Mouse (Mus musculus): ENCODE measurements at regions not wholly inside any gene's neighbourhood (a gene's known extent, or its start where the extent isn't known, plus 50 kb on each side); places are given as distances from the start of the nearest gene placed in this dataset.

DNA sequence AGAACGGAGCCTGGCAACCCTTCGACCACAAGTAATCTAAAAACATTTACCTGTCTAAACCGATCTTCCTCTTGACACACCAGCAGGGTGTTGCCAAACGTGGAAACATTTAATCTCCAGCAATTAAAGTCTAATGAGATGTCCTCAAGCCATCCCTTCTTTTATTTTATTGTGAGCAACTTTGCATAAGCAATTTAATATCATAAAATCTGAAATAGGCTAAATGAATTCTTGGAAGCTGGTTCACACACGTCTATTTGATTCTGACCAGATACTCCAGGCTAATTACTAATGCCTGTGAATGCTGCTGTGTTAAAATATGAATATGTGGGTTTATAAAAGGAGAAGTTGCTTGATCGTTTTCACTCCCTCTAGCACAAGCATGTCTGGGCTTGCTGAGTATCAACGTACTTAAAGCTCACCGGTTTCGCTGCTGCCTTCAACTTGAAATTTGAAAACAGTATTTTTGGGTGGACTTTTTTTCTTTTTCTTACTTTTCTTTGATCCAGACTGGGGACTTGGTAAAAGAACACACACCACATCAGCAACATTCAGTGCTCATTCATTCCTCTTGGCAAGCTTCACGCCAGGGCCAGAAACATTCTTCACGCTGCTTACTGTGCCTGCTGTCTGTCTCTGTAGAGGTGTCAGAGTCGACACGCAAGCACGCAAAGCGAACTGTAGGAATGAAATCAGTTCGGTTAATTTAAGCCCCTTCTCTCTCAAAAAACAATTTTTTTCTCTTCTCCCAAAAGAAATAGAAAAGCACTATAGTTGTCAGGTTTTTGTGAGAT lies 194.4 kb downstream of the Npr3 start:
- no peak for DNase-seq (ENCODE audit: low spot score)

DNA sequence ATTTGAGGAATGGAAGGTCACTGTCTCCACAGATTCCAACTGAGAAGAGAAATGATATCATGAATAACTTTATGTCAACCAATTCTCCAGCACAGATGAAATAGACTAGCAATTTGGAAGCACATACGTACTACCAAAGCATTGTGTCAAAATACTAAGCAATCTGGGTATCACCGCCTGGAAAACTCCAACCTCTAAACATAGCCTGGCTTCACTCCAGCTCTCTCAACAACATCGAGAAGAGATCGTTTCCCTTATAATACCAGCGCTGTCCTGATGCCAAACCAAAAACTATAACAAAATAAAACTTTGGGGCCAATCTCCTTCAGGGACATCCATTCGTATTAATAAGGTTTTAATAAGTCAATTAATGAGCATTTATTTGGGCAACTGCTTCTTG lies 205.8 kb downstream of the Npr3 start:
- no peak for DNase-seq (ENCODE audit: low spot score)

DNA sequence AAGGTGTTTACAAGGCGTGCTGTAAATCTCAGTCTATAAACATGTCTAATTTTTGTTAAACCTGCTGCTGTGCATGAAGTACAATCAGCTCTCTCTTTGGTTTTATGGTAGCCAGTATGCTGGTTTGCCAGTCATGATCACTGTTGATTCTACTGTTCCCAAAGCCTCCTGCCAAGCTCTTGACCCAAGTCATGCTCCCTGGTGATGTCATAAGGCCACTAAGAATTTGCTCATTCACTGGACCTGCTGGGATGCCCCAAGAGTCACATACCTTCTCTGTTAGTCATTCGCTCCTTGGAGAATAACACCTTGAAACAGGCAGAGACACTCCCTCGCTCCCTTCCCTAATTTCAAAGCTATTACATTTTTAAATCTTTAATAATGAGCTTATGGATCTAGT lies 207.2 kb downstream of the Npr3 start:
- DNase-seq (ENCODE audit: low spot score): no peak

DNA sequence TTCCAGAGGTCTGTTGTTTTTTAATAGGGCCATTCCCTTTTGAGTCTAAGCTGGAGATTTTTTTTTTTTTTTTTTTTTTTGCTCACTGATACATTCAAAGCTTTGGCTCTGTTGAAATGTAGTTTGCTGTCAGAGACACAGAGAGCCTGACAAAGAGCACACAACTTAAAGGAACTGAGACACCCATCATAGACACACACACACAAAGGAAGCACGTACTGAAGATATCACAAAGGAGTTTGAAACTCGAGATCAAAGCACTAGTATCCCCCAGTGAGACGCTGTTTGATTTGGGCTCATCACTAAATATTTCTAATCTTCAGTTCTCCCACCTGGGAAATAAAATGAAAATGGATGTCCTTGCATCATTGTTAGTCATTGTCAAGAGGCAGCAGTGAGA lies 210.0 kb downstream of the Npr3 start:
- no peak for DNase-seq (ENCODE audit: low spot score)

DNA sequence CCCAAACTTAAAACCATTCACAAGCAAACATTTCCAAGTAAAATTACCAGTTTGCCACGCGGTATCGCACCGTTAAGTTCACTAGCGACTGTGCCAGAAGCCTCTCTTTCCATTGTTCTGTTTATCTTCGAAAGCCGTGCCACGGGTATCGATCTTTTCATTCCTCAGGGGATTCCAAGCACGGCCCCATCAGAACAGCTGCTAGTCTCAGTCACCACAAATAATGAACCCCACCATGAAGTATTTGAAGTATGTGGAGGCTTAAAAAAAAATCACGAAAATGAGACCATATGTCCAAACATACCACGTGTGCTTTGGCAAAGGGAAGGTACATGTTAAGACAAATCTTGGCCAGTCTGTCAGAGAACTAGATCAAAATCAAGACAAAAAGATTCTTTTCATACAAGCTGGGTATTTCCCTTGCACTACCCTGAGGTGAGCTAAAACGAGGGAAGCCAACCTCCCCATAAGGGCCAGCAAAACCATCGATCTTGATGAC lies 213.3 kb downstream of the Npr3 start:
- no peak for DNase-seq (ENCODE audit: low spot score)

DNA sequence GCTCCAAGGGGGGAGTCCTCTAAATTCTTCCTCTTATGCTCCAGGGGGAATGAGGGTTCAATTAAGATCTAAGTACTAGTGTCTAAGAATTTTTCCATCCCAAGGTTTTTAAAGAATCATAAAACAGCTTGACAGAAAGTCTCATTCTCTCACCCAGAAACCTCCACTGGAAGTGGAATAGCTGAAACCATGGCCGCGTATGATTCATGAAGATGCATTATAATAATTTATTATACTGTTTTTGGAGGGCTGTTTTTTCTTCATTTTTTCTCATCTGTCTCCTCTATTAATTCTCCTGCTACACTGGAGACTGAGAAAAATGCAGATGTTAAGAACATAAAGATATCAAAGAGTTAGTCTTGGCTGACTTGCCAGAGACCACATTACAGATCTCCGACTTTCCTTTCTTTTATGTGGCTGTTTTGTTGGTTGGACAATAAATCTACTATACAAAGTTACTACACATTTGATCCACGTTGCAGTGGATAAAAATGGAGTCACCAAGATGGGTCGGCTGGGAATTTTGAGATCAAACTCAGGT lies 242.2 kb downstream of the Npr3 start:
- no peak for DNase-seq (ENCODE audit: low spot score)

DNA sequence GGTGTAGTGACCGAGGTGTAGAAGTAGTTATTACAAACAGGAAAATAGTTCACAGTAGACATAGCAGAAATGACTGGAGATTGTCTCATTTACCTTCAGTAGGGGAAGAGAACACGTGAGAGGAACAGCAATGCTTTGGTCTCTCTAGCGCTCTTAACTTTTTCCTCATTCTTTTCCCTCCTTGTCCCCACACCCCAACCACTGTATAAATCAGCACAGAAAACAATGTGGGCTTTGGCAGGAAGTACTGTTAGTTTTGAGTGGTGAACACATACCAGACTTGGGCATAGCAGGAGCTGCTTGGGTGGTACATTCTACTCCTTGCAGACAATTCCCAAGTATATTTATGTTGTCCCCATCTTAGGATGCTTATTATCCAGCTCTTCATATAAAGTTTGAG lies 251.9 kb downstream of the Npr3 start:
- no peak for DNase-seq (ENCODE audit: low spot score)

DNA sequence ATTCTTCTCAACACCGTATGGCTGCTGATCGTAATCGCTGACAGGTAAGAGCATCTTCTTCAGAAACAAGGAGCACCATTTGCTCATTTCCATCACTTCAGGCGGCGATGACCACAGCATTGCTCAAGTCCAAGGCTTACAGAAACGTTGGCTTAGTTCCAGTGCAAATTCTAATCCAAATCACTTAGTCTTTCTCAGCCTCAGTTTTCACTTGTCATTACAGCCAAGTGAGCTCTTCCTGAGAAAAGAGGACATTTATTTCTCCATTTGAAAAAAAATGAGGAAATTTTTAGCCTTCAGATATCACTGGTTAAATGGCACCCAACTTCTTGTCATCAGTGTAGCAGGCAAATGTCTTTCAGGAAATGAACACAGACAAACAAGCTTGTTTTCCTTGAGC lies 246.8 kb upstream of the Tars start:
- no peak for DNase-seq (ENCODE audit: low spot score)

DNA sequence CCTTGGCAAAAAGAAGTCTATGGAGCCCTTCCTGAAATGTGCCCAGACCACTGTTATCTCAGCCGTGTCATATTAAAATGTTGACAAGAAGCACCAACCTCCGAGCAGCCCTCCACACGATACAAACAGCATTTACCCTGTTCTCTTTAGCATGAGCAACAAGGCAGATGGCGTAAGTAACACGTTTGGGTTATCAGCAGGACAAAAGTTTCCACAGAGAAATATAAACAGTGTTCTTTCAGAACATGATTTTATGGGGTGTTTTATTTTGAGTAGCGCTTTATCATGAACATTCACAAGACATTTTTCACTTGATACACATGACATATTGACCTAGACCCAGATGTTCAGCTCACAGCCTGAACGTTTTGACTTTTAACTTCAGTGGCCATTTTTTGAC lies 245.3 kb upstream of the Tars start:
- no peak for DNase-seq (ENCODE audit: low spot score)

DNA sequence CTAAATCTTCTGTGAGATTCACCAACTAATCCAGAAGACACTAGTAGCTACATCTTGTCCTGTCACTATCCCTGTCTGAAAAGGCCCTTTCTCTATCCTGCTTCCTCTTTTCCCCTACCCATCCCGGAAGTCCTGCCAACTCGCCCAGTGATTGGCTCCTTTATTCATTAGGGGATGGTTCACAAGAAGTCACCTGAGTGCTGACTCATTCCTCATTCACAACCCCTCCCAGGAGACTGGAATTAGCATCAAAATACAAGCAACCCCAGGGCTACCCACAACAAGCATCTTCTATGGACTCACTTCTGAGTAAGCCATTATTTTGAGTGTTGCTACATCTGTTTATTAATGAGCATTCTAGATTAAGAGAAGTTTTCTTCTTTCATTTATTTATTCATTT lies 231.2 kb upstream of the Tars start:
- no peak for DNase-seq (ENCODE audit: low spot score)

DNA sequence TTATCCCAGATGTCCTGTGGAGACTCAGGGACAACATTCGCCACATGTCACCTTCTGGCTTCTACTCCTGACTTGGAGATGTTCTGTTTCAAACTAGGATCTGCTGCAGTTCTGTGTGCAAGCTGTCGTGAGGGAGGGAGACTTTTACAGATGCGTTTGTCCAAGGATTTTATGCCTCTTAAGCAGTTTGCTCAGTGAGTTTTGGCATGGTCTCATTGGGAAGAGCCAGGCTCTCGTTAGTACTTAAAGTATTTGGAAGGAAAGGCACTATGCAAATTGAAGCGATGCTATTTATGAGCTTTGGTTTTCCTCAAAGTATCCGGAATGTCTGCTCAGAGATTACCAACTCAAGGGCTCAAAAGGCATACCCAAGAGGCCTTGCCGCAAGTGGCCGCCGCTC lies 227.0 kb upstream of the Tars start:
- DNase-seq (ENCODE audit: low spot score): no peak

DNA sequence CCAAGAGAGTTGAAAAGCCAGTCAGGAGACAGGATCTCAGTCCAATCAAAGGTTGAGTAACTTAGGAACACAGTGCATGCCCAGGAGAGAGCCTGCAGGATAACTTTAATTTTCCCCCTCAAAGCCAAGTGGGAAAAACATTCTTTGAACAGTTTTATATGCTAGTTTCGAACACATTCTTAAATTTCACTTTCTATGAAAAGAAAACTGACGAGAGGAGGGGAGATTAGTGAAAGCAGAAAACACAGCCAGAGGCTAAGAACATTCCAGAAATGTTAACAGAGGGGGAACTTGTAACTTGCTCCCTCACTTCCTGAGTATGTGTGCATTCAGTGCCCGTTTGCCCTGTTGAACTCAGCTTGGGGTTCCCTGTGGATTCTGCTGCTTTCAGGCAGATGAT lies 213.0 kb upstream of the Tars start:
- no peak for DNase-seq (ENCODE audit: low spot score)

DNA sequence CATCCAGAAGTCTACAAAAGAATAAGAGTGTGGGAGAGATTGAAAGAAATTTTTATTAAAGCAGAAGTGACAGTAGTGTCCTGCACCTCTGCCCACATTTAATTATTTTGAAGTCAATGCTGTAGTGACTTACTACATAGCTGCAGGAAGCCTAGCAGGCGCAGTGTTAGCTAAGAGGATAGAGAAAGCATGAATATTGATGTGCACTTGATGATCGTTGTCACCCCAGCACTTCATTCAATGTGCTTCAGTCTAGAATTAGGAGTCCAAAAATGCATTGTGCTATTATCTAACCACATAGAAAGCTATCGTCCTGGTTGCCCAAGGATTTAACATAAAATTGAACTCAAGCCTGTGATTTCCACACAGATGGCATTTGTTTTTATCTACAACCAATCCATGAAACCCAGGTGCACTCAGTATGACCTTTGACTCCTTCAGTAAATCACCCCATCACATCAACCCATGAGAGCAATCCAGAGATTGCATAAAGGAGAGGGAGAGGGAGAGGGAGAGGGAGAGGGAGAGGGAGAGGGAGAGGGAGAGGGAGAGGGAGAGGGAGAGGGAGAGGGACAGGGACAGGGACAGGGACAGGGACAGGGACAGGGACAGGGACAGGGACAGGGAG lies 210.7 kb upstream of the Tars start:
- DNase-seq (ENCODE audit: low spot score): no peak

DNA sequence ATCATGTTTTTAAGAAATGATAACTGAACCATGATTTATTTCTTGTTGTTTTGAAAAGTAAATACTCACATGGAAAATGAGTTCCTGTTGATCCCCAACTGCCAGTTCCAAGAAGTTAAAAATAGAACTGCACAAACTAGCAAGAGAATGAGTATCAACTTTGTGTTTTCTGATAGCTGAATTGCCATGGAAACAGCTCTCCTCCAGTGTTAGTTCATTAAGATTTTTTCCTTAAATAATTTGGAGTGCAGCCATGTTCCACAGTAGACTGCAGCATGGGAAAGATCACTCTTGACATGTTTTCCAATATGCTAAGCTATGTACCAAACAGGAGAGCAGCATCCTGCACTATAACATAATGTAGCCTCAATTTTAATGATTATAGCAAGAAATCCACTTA lies 208.0 kb upstream of the Tars start:
- no peak for DNase-seq (ENCODE audit: low spot score)

DNA sequence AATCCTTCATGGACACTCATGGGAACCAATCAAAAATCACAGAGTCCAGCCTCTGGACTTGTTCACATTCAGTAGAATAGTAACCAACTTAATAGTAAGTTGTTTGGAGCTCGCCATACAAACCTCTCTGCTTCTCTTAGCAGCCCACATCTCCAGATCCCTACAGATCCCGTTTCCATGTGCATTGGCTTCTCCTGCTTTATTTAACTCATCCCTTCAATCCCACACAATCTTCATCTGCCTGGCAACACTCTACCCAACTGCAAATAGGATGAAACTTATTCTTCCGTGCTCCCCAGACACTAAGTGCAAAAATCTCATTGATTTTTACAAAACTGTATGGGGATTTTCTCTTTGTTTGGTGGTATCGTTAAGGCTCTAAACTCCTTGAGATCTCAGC lies 206.2 kb upstream of the Tars start:
- no peak for DNase-seq (ENCODE audit: low spot score)

DNA sequence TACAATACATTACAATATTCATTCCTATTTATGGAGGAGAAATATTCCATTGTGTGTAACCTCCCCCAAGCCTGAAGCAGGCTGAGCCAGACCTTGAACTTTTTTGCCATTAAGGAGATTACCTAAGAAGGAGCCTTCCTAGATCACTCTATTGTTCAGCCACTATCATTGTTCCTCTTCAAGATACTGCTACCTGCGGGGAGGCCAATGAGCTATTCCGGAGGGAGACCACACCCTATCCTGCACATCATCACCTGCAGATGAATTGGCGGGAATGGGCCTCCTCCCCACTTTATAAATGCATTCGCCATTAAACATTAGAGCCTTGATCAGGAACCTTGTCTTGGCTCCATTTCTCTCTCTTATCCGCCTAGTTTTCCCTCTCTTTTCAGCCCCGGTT lies 197.6 kb upstream of the Tars start:
- no peak for DNase-seq (ENCODE audit: low spot score)

DNA sequence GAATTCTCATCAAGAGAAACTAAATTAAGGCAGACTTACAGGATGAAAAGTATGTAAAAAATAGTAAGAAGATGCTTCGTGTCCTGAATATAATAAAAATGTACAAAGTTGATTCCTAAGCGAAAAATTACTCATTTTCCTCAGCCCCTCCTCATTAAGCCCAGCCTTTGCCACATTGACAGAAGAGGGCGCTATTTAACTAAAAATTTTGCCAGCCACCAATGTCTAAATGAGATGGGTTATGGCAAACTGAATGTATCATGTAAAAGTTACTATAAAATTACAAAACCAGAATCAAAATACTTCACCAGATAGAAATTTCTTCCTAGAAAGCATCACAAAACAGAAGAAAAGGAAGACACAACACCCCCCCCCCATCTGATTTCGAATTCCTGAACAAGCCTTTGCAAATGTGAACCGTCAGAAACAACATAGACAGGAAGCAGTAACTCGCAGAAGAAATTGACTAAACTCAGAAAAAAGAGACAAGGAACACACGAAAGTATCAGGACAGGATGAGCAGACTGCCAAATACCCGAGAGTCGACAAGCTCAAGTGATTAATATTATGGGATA lies 191.2 kb upstream of the Tars start:
- DNase-seq (ENCODE audit: low spot score): no peak

DNA sequence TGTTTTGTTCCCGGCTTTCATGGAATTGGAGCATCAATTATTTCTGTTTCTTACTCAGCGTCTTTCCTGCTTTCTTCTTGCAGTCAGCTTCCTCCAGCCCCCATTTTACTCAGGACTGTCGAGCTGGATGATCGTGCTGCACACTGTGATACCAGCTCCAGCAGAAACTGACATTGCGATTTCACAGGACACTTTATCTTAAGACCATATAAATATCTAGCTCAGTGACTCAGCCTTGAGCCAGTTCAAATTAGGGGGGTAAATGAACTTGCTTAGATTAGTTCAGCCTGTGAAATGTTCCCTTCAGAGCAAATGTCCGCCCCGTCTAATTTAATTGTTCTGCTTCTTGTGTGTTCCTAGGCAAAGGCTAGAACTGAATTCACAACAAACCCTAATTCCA lies 190.3 kb upstream of the Tars start:
- no peak for DNase-seq (ENCODE audit: low spot score)

DNA sequence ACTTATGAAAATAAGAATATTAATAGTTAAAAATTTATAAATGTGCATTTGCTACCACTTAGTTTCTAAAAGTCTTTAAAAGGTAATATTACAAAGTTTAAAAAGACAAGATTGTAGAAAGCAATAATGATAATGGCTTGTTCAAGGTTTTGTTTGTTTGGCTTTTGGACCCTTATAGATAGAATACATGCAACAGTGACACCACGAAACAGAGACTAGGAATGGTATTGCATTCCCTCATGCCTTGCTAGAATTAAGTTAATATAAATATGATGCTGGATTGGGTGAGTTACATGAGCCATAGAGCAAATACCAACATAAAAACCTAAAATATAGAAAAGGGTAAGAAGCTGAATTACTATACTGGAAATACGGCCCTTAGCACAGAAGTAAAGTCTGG lies 186.9 kb upstream of the Tars start:
- no peak for DNase-seq (ENCODE audit: low spot score)

DNA sequence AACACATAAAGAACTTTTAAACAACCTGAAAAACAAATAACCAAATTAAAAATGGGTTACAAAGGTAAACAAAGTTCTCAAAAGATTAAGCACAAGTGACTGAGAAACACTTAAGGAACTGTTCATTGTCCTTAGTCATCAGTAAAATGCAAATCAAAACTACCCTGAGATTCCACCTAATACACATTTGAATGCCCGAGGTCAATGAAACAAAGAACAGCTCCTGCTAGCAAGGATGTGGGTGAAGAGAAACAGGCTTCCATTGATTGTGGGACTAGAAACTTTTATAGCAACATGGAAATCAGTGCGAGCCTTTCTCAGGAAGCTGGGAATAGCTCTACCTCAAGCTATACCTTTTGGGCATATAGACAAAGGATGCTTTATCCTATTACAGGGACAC lies 184.7 kb upstream of the Tars start:
- DNase-seq (ENCODE audit: low spot score): no peak

DNA sequence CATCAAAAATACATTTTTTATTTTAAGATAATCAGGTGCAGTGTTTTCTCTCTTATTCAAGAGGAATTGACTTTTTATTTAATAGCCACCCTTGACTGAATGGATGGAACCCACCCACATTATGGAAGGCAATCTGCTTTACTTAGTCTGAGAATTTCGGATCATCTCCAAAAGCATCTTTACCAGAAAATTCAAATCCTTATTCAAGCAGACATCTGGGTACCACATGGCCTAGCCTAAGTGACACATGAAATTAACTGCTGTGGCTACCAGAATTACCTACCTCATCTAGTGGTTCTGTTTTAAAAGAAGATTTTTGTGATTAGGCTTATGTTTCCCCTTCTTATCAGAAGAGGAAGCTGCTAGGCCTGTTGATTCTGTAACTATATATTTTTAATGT lies 178.9 kb upstream of the Tars start:
- no peak for DNase-seq (ENCODE audit: low spot score)

DNA sequence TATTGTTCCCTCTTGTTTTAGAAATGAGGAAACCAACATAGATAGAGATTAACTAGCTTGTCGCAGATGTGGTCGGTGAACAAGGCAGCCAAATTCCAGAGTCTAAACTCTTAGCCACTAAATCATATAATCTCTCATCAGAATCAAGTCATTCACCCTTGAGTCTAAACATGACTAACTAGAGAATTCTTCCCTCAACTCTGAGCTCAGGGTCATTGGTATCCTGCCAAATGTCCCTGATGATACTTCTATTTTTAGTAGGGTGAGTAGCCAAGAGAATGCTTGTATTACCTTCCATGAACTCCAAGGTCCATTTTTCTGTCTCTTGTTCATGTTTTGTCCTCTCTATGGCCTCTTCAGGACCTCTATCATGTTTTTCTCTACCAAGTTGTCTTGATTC lies 174.9 kb upstream of the Tars start:
- DNase-seq (ENCODE audit: low spot score): no peak

DNA sequence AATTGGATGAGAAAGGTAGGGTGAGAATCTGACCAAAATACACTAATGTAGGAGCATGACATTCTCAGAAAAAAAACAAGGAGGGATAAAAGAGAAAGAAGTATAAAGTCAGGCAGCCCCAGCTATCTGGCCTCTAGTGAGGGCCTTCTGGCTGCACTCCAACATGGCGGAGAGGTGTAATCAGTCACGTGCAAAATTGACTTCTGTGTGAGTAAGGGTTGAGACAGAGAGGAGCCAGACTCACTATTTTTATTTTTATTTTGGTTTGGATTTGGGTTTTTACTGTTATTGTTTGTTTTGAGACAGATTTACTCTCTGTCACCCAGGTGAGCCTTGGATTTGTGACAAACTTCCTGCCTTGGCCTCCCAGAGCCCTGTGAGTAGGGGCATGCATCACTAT lies 174.0 kb upstream of the Tars start:
- DNase-seq (ENCODE audit: low spot score): no peak
